Mouse (Mus musculus) brain, embryonic 14.5 days (tissue): Measurements from ENCODE around the gene Aasdh.

Source experiments
- CTCF ChIP-seq: fragments of 200-500 bp; IDR thresholded peaks from 2 replicates; pipeline ENCODE4 v1.5.1; 2012; ENCODE audit warnings: inconsistent platforms, mild to moderate bottlenecking, moderate library complexity, borderline replicate concordance; ENCODE audit not compliant: insufficient read depth, insufficient read length; ENCODE audit errors: extremely low read depth
- POLR2A ChIP-seq: fragments of 200-500 bp; IDR thresholded peaks from 2 replicates; pipeline ENCODE4 v1.6.1; 2012; ENCODE audit warnings: mild to moderate bottlenecking, inconsistent platforms, borderline replicate concordance; ENCODE audit not compliant: poor library complexity, insufficient read depth, insufficient read length, severe bottlenecking; ENCODE audit errors: extremely low read depth

DNA sequence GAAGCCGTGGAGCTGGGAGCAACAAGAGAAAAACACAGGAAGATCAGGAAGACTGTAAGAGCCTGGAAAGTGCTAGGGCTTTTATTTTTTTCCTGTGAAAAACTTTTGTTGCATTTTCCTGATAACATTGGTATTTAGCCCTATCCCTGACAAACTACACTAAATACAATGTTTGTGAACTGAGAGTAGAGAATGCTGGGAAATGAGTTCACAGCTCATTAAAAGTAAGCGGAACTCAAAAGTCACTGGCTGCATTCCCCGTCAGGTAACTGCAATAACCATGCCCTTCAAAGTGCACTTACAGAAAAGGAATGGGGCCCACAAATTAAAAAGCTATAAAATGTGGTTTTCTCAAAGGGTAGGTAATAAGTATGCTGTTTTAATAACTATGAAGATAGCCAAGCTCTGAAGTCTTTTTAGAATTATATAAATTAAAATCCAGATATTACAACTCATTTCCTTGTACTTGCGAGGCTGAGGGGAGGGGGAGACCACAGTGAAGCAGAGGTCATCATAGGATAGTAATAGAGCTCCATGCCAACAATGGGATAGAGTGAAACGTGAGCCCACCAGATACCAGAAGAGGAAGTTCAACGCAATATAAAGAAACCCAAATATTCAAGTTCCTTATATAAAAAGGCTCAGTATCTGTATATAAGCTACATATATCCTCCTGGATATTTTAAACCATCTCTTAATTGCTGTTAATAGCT, 39.8 kb upstream of the Aasdh start:
- no peak for TF ChIP-seq CTCF
- TF ChIP-seq POLR2A = no peak
